Mouse (Mus musculus): ENCODE results near the gene Hmgn3. TPM values are rescaled to one million over a fixed set of nuclear protein-coding genes. Genes with fewer than 3 reads are reported as not detected.

The Hmgn3 gene
- polyA plus RNA-seq, 1 experiment from 2014 or later: 126 TPM

DNA sequence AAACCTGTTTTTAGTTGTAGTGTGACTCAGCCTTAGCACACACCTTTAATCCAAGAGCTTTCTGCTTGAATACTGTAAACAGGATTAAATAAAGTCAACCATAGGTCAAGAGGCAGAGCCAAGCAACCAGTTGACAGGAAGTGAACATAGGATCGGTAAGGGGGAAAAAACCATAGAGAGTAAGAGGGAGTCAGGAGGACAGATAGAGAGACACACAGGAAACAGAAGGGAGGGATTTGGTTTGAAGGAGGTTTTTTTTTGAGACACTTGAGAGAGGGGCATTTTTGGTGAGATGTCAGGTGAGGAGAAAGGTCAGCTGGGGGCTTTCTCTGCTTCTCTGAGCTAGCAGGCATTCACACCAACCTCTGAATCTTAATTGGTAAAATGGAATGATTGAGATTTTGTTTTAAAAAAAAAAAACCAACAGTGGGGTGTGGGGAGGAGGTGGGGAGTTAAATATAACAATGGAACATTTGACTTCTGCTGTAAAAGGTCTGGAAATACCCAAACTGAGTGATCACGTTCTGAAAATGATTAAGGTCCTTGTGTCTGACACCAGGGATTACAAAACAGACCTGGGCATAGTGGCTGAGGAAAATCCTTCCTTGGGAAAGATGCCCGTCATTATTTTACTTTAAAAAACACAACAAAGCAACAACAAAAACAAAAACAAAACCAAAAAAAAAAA is 51.7 kb downstream of the Hmgn3 start:
- Histone ChIP-seq H3K9me3 (ENCODE audit: control insufficient read depth, low read length) (no peaks in the 10 kb centered on the region), H3K4me1 (ENCODE audit: control insufficient read depth, insufficient read depth, low read length) (peaks cover 6% of the 10 kb centered on the region; the same call in 1 of the 2 replicates), H3K4me2 (ENCODE audit: low read length) (no peak overlapping the region), H3K4me3 (replicated peaks; ENCODE audit: low read depth, low read length) (no peak overlapping the region), H3K36me3 (ENCODE audit: control insufficient read depth, insufficient read depth, low read length) (no peaks in the 10 kb centered on the region), H3K27ac (replicated peaks; ENCODE audit: low read depth, low read length) (no peak overlapping the region), H3K27me3 (ENCODE audit: control insufficient read depth, insufficient read depth, low read length) (no peaks in the 10 kb centered on the region), H3K9ac (replicated peaks; ENCODE audit: low read length) (no peak overlapping the region)
- DNase-seq (no peak), ATAC-seq (ENCODE audit: low FRiP score, low TSS enrichment) (no peak)
- WGBS: 86% methylated on average over 3 of the region's 3 CpGs

- no peaks in the 10 kb centered on the region for H3K4me1 ChIP-seq (ENCODE audit: control insufficient read depth, insufficient read depth, low read length)
- H3K27ac ChIP-seq (replicated peaks; ENCODE audit: low read depth, low read length): no peak overlapping the region
- WGBS: 86% methylated on average over 7 of the region's 7 CpGs
- DNase-seq (no peak), ATAC-seq (ENCODE audit: low FRiP score, low TSS enrichment) (no peak)
- no peak overlapping the region for H3K4me2 ChIP-seq (ENCODE audit: low read length)
- H3K4me3 ChIP-seq (replicated peaks; ENCODE audit: low read depth, low read length): no peak overlapping the region
- H3K36me3 ChIP-seq (ENCODE audit: control insufficient read depth, insufficient read depth, low read length): no peaks in the 10 kb centered on the region
- no peaks in the 10 kb centered on the region for H3K27me3 ChIP-seq (ENCODE audit: control insufficient read depth, insufficient read depth, low read length)
- H3K9me3 ChIP-seq (ENCODE audit: control insufficient read depth, low read length): no peaks in the 10 kb centered on the region
- no peak overlapping the region for H3K9ac ChIP-seq (replicated peaks; ENCODE audit: low read length)
Observed at GRCm38 (mm10) chr9:83083790-83084469, 62.6 kb downstream of the Hmgn3 start.

DNA sequence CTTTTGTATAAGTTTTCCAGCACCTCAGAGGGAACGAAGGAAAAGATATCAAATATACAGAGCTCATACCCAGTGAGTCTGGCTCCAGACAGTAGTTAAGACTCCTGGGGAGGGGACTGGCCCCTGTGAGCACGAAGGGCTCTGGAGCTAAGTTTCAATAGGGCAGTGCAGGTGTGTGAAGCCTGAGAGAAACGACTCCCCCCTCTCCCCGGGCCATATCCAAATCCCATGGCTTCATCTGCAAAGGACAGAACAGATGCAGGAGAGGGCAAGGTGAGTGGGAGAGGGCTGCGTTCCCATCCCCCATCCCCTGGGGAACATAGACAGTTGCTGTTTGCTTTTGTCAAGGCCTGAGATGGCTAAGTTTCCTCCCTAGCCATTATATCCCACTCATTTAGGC is 63.4 kb downstream of the Hmgn3 start:
- Histone ChIP-seq H3K4me2 (ENCODE audit: low read length) (no peak overlapping the region), H3K4me1 (ENCODE audit: control insufficient read depth, insufficient read depth, low read length) (no peaks in the 10 kb centered on the region), H3K9me3 (ENCODE audit: control insufficient read depth, low read length) (no peaks in the 10 kb centered on the region), H3K27ac (replicated peaks; ENCODE audit: low read depth, low read length) (no peak overlapping the region), H3K27me3 (ENCODE audit: control insufficient read depth, insufficient read depth, low read length) (no peaks in the 10 kb centered on the region), H3K36me3 (ENCODE audit: control insufficient read depth, insufficient read depth, low read length) (no peaks in the 10 kb centered on the region), H3K9ac (replicated peaks; ENCODE audit: low read length) (no peak overlapping the region), H3K4me3 (replicated peaks; ENCODE audit: low read depth, low read length) (no peak overlapping the region)
- DNase-seq: no peak
- 73% methylated on average over 5 of the region's 5 CpGs for WGBS
- ATAC-seq (ENCODE audit: low FRiP score, low TSS enrichment): no peak

GRCm38 (mm10) chr9:83082296-83082695 is 64.2 kb downstream of the Hmgn3 start:
- H3K27me3 ChIP-seq (ENCODE audit: control insufficient read depth, insufficient read depth, low read length): no peaks in the 10 kb centered on the region
- no peak overlapping the region for H3K9ac ChIP-seq (replicated peaks; ENCODE audit: low read length)
- DNase-seq (peak; percentile 24), ATAC-seq (ENCODE audit: low FRiP score, low TSS enrichment) (no peak)
- no peak overlapping the region for H3K27ac ChIP-seq (replicated peaks; ENCODE audit: low read depth, low read length)
- H3K36me3 ChIP-seq (ENCODE audit: control insufficient read depth, insufficient read depth, low read length): no peaks in the 10 kb centered on the region
- no peak overlapping the region for H3K4me2 ChIP-seq (ENCODE audit: low read length)
- H3K4me1 ChIP-seq (ENCODE audit: control insufficient read depth, insufficient read depth, low read length): no peaks in the 10 kb centered on the region
- no peaks in the 10 kb centered on the region for H3K9me3 ChIP-seq (ENCODE audit: control insufficient read depth, low read length)
- WGBS: 60% methylated on average over 6 of the region's 6 CpGs
- no peak overlapping the region for H3K4me3 ChIP-seq (replicated peaks; ENCODE audit: low read depth, low read length)

GRCm38 (mm10) chr9:83079724-83080123 is 66.8 kb downstream of the Hmgn3 start:
- H3K4me1 ChIP-seq (ENCODE audit: control insufficient read depth, insufficient read depth, low read length): no peaks in the 10 kb centered on the region
- no peaks in the 10 kb centered on the region for H3K9me3 ChIP-seq (ENCODE audit: control insufficient read depth, low read length)
- DNase-seq (no peak), ATAC-seq (ENCODE audit: low FRiP score, low TSS enrichment) (no peak)
- no peaks in the 10 kb centered on the region for H3K27me3 ChIP-seq (ENCODE audit: control insufficient read depth, insufficient read depth, low read length)
- H3K9ac ChIP-seq (replicated peaks; ENCODE audit: low read length): no peak overlapping the region
- no peak overlapping the region for H3K27ac ChIP-seq (replicated peaks; ENCODE audit: low read depth, low read length)
- H3K36me3 ChIP-seq (ENCODE audit: control insufficient read depth, insufficient read depth, low read length): no peaks in the 10 kb centered on the region
- 95% methylated on average over 3 of the region's 3 CpGs for WGBS
- no peak overlapping the region for H3K4me3 ChIP-seq (replicated peaks; ENCODE audit: low read depth, low read length)
- H3K4me2 ChIP-seq (ENCODE audit: low read length): no peak overlapping the region

DNA sequence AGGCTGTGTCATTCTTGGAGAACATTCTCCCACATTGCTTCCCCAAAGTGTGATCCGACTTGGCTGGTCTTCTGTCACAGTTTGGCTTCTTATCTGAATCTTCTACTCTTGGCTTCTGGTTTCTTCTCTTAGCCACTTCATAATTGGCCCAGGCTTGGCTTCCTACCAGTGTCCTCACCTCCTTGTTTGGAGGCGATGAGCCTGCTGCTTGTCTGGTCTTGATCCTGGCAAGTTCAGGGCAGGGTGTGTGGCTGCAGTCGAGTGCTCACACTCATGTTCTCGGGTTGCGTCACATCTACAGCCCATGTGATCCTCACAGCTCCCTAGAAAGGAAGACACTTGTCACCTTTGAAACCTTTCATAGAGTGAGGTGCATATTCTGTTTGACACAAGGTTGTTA is 78.2 kb downstream of the Hmgn3 start:
- no peak overlapping the region for H3K4me2 ChIP-seq (ENCODE audit: low read length)
- H3K36me3 ChIP-seq (ENCODE audit: control insufficient read depth, insufficient read depth, low read length): no peaks in the 10 kb centered on the region
- DNase-seq: no peak
- no peaks in the 10 kb centered on the region for H3K27me3 ChIP-seq (ENCODE audit: control insufficient read depth, insufficient read depth, low read length)
- no peaks in the 10 kb centered on the region for H3K9me3 ChIP-seq (ENCODE audit: control insufficient read depth, low read length)
- H3K27ac ChIP-seq (replicated peaks; ENCODE audit: low read depth, low read length): no peak overlapping the region
- 90% methylated on average over 5 of the region's 5 CpGs for WGBS
- ATAC-seq (ENCODE audit: low FRiP score, low TSS enrichment): no peak
- no peak overlapping the region for H3K9ac ChIP-seq (replicated peaks; ENCODE audit: low read length)
- H3K4me3 ChIP-seq (replicated peaks; ENCODE audit: low read depth, low read length): no peak overlapping the region
- H3K4me1 ChIP-seq (ENCODE audit: control insufficient read depth, insufficient read depth, low read length): no peaks in the 10 kb centered on the region

DNA sequence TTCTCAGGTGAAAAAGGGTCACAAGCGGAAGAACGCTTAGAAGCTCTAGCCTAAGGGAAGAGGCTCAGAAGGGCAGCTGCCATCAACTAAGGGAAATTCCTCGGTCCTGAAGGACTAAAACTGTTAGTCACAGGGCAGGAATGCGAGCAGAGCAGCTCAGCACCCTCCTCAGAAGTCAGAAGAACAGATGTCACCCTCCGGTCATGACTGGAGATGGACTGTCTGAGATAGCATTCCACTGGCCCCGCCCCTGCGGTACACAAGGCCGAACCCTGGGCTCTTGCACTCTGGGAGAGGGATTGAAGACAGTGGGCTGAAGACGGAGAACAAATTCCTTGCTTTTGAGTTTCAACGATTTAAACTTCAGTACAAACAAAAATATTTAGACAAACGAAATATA is 85.2 kb downstream of the Hmgn3 start:
- ATAC-seq (ENCODE audit: low FRiP score, low TSS enrichment): no peak
- H3K4me3 ChIP-seq (replicated peaks; ENCODE audit: low read depth, low read length): no peak overlapping the region
- no peaks in the 10 kb centered on the region for H3K36me3 ChIP-seq (ENCODE audit: control insufficient read depth, insufficient read depth, low read length)
- 82% methylated on average over 11 of the region's 11 CpGs for WGBS
- H3K27ac ChIP-seq (replicated peaks; ENCODE audit: low read depth, low read length): no peak overlapping the region
- H3K9me3 ChIP-seq (ENCODE audit: control insufficient read depth, low read length): no peaks in the 10 kb centered on the region
- no peak overlapping the region for H3K4me2 ChIP-seq (ENCODE audit: low read length)
- no peak overlapping the region for H3K9ac ChIP-seq (replicated peaks; ENCODE audit: low read length)
- no peak for DNase-seq
- H3K27me3 ChIP-seq (ENCODE audit: control insufficient read depth, insufficient read depth, low read length): no peaks in the 10 kb centered on the region
- H3K4me1 ChIP-seq (ENCODE audit: control insufficient read depth, insufficient read depth, low read length): no peaks in the 10 kb centered on the region
